8 mouse cellular contexts compared by ENCODE assay signal in the genomic region with DNA sequence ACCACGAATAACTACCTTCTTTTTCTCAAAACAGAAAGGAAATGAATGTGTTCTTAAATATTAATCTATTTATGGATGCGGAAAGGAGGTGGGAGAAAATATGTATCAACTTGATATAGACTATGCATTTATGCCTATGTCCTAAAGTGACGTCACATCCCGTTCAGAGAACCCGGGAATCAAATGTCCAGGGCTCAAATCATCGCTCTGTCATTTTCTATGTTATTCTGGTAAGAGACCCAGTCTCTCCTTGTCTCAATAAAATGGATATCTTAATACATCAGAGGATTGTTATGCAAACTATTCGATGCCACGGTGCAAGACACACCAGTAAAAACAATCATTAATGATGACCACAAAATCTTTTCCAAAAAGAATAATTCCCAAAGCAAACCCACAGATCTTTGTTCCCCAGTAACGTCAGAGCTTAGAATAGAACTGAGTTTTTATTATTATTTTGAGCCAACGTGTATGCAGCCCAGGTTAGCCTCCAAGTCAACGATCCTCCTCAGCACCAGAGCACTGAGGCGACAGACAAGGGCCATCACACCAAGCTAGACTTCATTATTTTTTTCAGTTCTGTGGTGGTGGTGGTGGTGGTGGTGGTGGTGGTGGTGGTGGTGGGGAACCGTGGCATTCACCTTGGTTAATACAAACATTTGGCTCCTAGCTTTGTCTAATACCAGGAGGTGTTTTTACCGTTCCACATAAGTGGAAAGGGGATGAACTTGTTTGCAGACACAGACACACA. TPM values are rescaled to one million over a fixed set of nuclear protein-coding genes. Genes with fewer than 3 reads are reported as not detected.
DNase-seq lines count a peak whose midpoint lies in the region; ATAC-seq lines count a peak whose summit lies in the region.

No protein-coding gene starts in this region.

- H3K36me3 ChIP-seq in lung, embryonic 16.5 days (ENCODE audit: control insufficient read depth, insufficient read depth, low read length): no peaks in the 10 kb centered on the region
- no peaks in the 10 kb centered on the region for H3K36me3 ChIP-seq in forebrain, embryonic 14.5 days (ENCODE audit: control insufficient read depth, insufficient read depth, low read length)
- no peaks in the 10 kb centered on the region for H3K36me3 ChIP-seq in liver, embryonic 13.5 days

- no peaks in the 10 kb centered on the region for H3K9me3 ChIP-seq in lung, embryonic 16.5 days (ENCODE audit: control insufficient read depth, low read length)
- H3K9me3 ChIP-seq in forebrain, embryonic 14.5 days (replicated peaks; ENCODE audit: control insufficient read depth, low read length): no peaks in the 10 kb centered on the region
- no peaks in the 10 kb centered on the region for H3K9me3 ChIP-seq in liver, embryonic 13.5 days (replicated peaks)

- 13% methylated on average over 14 of the region's 14 CpGs for WGBS in lung, embryonic 16.5 days
- 20% methylated on average over 14 of the region's 14 CpGs for WGBS in forebrain, embryonic 14.5 days
- WGBS in liver, embryonic 13.5 days (ENCODE audit: insufficient replicate concordance): 12% methylated on average over 14 of the region's 14 CpGs

- peak; percentile 7 for DNase-seq in adrenal gland, postnatal 10 days
- no peak for DNase-seq in adrenal gland, postnatal 36 days
- DNase-seq in lung, postnatal 10 days: no peak
- peak; percentile 50 for DNase-seq in forebrain, embryonic 14.5 days (ENCODE audit: low spot score)
- DNase-seq in liver, embryonic 13.5 days: peak; percentile 13
- no peak for DNase-seq in adrenal gland, postnatal 14 days

- peak overlapping the region; percentile 99 for H3K4me3 ChIP-seq in lung, embryonic 16.5 days (ENCODE audit: low read length)
- H3K4me3 ChIP-seq in forebrain, embryonic 14.5 days (ENCODE audit: low read depth, low read length): peak overlapping the region; percentile 94
- peak overlapping the region; percentile 98 for H3K4me3 ChIP-seq in liver, embryonic 13.5 days (replicated peaks)

- peak; percentile 16; the same call in 1 of the 2 replicates for ATAC-seq in lung, embryonic 16.5 days (ENCODE audit: low read depth)
- ATAC-seq in forebrain, embryonic 14.5 days: no peak; the same call in 1 of the 2 replicates
- ATAC-seq in liver, embryonic 13.5 days (ENCODE audit: low read depth): peak; percentile 14
- no peak for ATAC-seq in activated CD4-positive, CD25-positive, alpha-beta regulatory T cell, adult 4 months

- peak overlapping the region; percentile 70 for H3K4me2 ChIP-seq in lung, embryonic 16.5 days (ENCODE audit: low read depth, low read length)
- H3K4me2 ChIP-seq in forebrain, embryonic 14.5 days (ENCODE audit: low read length): peak overlapping the region; percentile 86
- H3K4me2 ChIP-seq in liver, embryonic 13.5 days: peak overlapping the region; percentile 87

- H3K27me3 ChIP-seq in lung, embryonic 16.5 days (ENCODE audit: control insufficient read depth, insufficient read depth, low read depth, low read length): no peaks in the 10 kb centered on the region
- no peaks in the 10 kb centered on the region for H3K27me3 ChIP-seq in forebrain, embryonic 14.5 days (replicated peaks; ENCODE audit: control insufficient read depth, insufficient read depth, low read length)
- no peaks in the 10 kb centered on the region for H3K27me3 ChIP-seq in liver, embryonic 13.5 days

- 0 out of 2 replicates have a peak overlapping the region, but pooled peaks have one; percentile 47 for H3K27ac ChIP-seq in lung, embryonic 16.5 days (ENCODE audit: low read length)
- H3K27ac ChIP-seq in forebrain, embryonic 14.5 days (ENCODE audit: low read depth, low read length): peak overlapping the region; percentile 88
- peak overlapping the region; percentile 88 for H3K27ac ChIP-seq in liver, embryonic 13.5 days

- peak overlapping the region; percentile 98 for H3K9ac ChIP-seq in lung, embryonic 16.5 days (ENCODE audit: low read length)
- H3K9ac ChIP-seq in forebrain, embryonic 14.5 days (ENCODE audit: low read length): peak overlapping the region; percentile 96
- H3K9ac ChIP-seq in liver, embryonic 13.5 days: peak overlapping the region; percentile 73

- H3K4me1 ChIP-seq in lung, embryonic 16.5 days (replicated peaks; ENCODE audit: control insufficient read depth, insufficient read depth, low read length): peaks cover 10% of the 10 kb centered on the region
- H3K4me1 ChIP-seq in forebrain, embryonic 14.5 days (ENCODE audit: control insufficient read depth, insufficient read depth, low read length): peaks cover 17% of the 10 kb centered on the region
- H3K4me1 ChIP-seq in liver, embryonic 13.5 days (replicated peaks): peaks cover 20% of the 10 kb centered on the region

RNA-seq across cellular contexts. Expression of gene Tspyl1, which starts 0.6 kb away (rescaled TPM):
- 10 to 100 TPM; 49.8 to 50.8 TPM for total RNA-seq in adrenal gland, postnatal 10 days (2021)
- 10 to 100 TPM; 63.9 to 66.2 TPM for total RNA-seq in adrenal gland, postnatal 36 days (2021)
- polyA plus RNA-seq in lung, embryonic 16.5 days (2015; fragmentation: Nextera tagmentation; extraction: Ambion mirVana): 66.8 and 68.1 TPM in 2 replicates
- polyA plus RNA-seq in forebrain, embryonic 14.5 days (2014; fragmentation: Nextera tagmentation; extraction: Ambion mirVana): 70.6 and 75.6 TPM in 2 replicates
- 29.0 and 34.6 TPM in 2 replicates for polyA plus RNA-seq in liver, embryonic 13.5 days (2015; fragmentation: Nextera tagmentation; extraction: Ambion mirVana)
- polyA plus RNA-seq in activated CD4-positive, CD25-positive, alpha-beta regulatory T cell, adult 4 months (2017; shearing (Covaris generic)): 10 to 100 TPM; 37.1 to 45.4 TPM
- 52.2 and 54.2 TPM in 2 replicates for total RNA-seq in adrenal gland, postnatal 14 days (2021)

RNA-seq across cellular contexts. Expression of gene Tspyl4, which starts 15.9 kb away (rescaled TPM):
- total RNA-seq in adrenal gland, postnatal 10 days (2021): 10 to 100 TPM; 15.6 to 18.5 TPM
- total RNA-seq in adrenal gland, postnatal 36 days (2021): 10 to 100 TPM; 10.3 to 14.2 TPM
- polyA plus RNA-seq in lung, embryonic 16.5 days (2015; fragmentation: Nextera tagmentation; extraction: Ambion mirVana): 9.6 and 11.3 TPM in 2 replicates
- polyA plus RNA-seq in forebrain, embryonic 14.5 days (2014; fragmentation: Nextera tagmentation; extraction: Ambion mirVana): 88.2 and 103 TPM in 2 replicates
- polyA plus RNA-seq in liver, embryonic 13.5 days (2015; fragmentation: Nextera tagmentation; extraction: Ambion mirVana): 0.82 and 0.99 TPM in 2 replicates
- polyA plus RNA-seq in activated CD4-positive, CD25-positive, alpha-beta regulatory T cell, adult 4 months (2017; shearing (Covaris generic)): 10 to 100 TPM; 12.1 to 15.8 TPM
- total RNA-seq in adrenal gland, postnatal 14 days (2021): 12.5 and 16.1 TPM in 2 replicates

Comparison
In these comparisons a context has a peak if more than half of its experiments do, and no peak if none do; other contexts are left out.
1. DNase-seq: peak in adrenal gland, postnatal 10 days (single experiment), forebrain, embryonic 14.5 days (single experiment) and liver, embryonic 13.5 days (single experiment); none in adrenal gland, postnatal 36 days (0 of 2), lung, postnatal 10 days (single experiment) and adrenal gland, postnatal 14 days (single experiment).
2. ATAC-seq: peak in lung, embryonic 16.5 days (single experiment) and liver, embryonic 13.5 days (single experiment); none in forebrain, embryonic 14.5 days (single experiment) and activated CD4-positive, CD25-positive, alpha-beta regulatory T cell, adult 4 months (single experiment).
3. Peak in every context shown above with its lines, with median percentiles within 50 percentile points of each other: H3K27ac ChIP-seq, H3K4me2 ChIP-seq, H3K4me3 ChIP-seq and H3K9ac ChIP-seq.